Mouse (Mus musculus): ENCODE results near the gene Fermt3.
A peak's percentile ranks its signal among the peaks of the same experiment; 100 is the strongest.
"Not testable (repeated sequence)": the region's sequence is repeated elsewhere in the genome, so short reads cannot be mapped to it uniquely, and the experiment has no call there.

Gene Fermt3

DNA sequence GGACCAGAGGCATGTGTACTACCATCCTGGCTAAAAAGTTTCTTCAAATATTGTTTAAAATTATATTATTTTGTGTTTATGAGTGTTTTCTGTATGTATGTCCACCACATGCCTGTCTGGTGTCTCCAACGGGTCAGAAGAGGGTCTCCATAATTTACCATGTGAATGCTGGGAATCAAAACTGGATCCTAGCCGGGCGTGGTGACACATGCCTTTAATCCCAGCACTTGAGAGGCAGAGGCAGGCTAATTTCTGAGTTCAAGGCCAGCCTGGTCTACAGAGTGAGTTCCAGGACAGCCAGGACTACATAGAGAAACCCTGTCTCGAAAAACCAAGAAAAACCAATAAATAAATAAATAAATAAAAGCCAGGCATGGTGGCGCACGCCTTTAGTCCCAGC lies 28.1 kb downstream of the Fermt3 start:
- DNase-seq (ENCODE audit: low read depth, low spot score), result not testable (repeated sequence)

DNA sequence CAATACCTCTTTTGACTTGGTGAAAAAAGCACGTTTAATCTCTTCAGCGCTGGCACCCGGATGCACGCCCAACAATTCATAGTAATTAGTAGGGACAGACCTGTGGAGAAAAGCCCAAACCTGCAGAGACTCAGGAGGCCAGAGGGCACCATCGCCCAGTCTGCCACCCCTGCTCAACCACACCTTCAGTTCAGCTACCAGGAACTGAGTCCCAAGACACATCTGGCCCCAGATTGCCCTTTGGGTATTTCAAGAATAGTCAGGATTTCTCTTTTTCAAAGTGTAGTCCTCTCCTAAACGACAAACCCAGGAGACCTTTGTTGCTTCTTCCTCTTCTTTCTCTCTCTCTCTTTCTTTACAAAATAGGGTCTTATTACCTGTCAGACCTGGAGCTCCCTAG lies 28.6 kb downstream of the Fermt3 start:
- no peak for DNase-seq (ENCODE audit: low read depth, low spot score)

DNA sequence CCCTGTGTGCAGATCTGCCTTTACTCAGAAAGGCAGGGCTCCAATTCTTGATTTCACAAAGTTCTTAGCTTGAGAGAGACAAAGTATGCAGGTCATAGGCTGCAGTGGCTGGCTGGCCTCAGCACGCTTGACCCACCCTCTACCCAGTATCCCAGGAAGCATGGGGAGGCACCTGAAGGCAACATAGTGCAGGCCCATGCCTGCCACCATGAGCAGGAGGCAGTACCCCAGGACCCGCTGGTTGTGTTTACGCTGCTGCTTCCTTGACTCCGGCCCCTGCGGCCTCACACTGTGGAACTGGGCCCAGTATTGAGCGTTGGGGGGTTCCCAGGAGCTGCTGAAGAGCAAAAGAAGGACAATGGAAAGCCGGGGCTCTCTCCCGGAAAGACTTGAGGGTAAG lies 30.0 kb downstream of the Fermt3 start:
- DNase-seq (ENCODE audit: low read depth, low spot score), result no peak

DNA sequence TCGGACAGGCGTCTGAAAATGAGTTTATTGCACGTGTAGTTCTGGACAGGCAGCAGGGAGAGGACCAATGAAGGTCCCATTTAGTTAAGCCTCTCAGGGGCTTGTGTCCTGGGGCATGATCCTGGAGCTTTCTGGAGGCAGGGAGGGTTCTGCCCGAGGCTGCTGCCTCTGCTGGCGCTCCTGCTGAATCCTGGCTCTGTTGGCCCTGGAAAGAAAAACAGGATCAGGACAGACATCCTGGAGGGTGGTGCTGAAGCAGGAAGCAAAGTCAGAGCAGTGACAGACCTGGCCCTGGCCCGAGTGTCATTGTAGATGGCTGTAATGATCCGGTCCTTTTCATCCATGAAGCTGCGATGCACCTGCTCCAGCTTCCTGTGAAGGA lies 31.4 kb downstream of the Fermt3 start:
- DNase-seq (ENCODE audit: low read depth, low spot score), result no peak

DNA sequence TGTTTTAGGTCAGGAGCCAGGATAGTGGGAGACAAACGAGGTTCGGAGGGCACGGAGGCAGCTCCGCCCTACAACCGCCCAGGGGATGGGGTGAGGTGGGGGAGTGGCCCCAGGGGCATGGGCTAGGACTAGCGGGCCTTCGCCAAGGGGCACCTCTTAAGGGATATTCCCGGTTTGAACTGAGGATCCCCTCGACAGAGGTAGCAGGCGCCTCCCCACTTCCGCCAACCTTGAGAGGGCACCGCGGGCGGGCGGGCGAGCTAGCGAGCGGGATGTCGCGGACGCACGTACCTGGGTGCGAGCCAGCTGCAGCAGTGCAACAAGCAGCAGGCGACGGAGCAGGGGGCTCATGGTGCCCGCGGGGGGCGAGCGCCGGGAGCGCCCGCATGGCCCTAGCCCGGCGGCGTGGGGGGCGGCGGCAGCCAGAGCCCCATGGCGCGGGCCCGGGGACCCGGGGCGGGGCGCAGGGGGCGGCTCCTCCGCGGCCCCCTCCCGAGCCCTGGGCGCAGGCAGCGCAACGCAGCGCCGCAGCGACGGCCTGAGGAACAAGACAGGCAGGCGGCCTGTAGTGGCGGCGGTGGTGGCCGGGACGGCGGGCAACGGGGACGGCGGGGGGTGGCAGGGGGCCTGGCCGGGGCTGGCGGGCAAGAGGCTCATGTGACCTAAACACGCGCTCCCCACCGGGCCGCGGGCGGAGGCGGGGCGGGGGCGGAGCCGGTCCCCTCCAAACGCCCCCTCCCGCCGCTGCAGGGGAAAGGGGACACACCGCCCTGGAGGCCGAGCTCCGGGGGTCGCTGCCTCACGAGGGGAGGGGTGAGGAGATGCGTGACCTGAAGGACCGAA lies 32.0 kb downstream of the Fermt3 start, which contains the start of gene Vegfb:
Gene Vegfb, minus strand, starts transcription at position 591 of the 843 bp plus-strand sequence.
- no peak for DNase-seq (ENCODE audit: low read depth, low spot score)

DNA sequence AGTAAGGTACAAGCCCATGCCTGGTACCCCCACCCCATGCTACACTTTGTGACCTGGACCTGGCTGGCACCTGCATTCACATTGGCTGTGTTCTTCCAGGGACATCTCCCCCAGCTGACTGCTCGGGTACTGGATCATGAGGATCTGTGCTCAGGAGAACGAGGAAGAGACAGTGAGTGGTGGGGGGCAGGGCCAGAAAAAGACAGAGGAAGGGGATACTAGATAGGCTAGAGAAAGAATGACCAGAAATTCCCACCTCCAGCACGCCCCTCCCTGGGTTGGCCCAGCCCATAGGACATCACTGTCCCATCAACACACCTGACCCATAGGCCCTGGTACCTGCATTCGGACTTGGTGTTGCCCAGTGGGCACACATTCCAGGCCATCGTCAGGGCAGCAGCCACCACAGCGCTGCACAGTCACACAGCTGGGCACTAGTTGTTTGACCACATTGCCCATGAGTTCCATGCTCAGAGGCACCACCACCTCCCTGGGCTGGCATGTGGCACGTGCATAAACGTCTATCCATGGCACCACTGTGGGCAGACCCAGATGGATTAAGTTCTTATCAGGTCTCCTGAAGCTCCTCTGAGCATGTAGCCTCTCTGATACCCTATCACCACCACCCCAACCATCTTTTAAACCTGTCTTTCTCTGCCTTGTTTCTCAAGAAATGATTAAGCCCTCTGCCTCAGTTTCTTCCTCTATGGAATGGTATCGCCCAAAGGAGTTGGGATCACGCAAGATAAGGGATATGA lies 33.1 kb downstream of the Fermt3 start:
- no peak for DNase-seq (ENCODE audit: low read depth, low spot score)

DNA sequence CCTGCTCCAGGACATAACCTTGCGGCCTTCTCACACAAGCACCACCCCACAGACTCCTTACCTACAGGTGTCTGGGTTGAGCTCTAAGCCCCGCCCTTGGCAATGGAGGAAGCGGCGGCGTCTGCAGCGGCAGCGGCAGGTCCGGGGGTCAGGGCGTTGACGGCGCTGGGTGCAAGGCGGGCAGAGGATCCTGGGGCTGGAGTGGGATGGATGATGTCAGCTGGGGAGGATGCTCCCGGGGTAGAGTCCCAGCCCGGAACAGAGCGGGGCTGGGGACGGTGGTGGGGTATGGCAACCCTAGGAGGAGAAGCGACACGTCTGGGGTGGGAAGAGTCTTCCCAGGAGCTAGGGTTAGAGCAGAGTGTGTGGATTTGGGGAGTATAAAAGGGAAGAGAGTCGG lies 34.0 kb downstream of the Fermt3 start:
- DNase-seq (ENCODE audit: low read depth, low spot score), result no peak

DNA sequence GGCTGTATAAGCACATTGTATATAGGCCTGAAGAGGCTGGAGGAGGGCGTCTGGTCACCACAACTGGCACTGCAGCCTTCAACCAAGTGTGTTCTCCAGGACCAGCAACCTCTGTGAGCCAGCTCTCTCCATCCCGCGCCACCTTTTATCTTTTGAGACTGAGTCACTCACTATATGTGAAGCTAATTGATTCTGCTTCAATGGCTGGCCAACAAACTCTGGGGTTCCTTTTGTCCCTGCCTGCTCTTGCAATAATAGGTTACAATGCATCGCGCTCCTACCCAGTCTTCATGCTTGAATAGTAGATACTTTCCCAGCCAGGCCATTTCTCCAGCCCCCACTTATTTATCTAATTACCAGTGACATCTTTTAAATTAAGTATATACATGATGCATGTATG lies 35.6 kb downstream of the Fermt3 start:
- no peak for DNase-seq (ENCODE audit: low read depth, low spot score)

DNA sequence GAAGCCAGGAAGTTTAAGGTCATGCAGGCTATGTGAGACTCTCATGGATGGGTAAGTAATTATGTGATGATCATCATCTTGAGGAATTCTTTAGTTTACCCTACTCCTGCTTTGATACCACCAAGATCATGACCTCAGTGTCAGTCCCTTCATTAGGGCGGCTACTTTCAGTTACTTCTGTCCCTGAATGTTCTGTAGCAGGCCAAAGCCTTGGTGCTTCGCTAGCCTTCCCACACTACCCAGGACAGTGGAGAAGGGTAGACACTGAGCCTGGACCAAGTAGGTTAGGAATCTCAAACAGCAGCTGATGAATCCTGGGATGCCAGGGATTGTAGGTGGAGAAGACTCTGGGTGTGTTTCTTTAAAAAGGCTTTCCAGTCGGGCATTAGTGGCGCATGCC lies 37.8 kb downstream of the Fermt3 start:
- DNase-seq (ENCODE audit: low read depth, low spot score), result no peak

DNA sequence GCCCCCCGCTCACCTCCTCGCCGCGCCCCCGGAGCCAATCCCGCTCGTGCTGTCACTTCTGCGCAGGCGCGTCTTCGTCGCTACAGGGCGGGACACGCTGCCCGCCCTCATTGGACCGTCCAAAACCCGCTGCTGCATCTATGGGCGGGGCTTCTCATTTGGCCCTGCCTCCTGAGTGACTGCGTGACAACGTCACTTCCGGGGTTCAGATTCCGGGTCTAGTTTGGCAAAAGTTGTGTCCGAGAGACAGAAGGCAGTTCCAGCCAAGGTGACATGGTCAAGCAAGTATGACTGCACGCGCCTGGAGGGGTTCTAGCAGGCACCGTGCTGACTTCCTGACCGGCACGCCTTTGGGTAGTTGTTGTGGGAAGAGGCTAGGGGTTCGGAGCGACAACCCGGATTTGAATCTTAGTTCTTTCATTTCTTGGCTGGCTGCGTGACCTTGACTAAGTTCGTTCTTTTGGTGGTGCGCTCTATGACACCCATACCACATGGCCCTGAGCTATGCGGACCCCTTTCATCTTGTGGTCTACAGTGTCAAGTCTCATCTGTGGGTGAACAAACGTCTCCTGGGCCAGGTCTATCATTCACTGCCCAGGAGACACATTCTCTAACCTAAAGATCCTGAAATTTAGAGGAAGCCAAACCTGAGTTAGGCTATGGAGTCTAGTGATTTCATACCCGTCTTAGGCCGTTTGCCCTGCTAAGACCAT lies 38.7 kb downstream of the Fermt3 start, which contains the start of gene Fkbp2:
Gene Fkbp2, minus strand, starts transcription at position 121 of the 713 bp plus-strand sequence.
- peak; percentile 97 for DNase-seq (ENCODE audit: low read depth, low spot score)

DNA sequence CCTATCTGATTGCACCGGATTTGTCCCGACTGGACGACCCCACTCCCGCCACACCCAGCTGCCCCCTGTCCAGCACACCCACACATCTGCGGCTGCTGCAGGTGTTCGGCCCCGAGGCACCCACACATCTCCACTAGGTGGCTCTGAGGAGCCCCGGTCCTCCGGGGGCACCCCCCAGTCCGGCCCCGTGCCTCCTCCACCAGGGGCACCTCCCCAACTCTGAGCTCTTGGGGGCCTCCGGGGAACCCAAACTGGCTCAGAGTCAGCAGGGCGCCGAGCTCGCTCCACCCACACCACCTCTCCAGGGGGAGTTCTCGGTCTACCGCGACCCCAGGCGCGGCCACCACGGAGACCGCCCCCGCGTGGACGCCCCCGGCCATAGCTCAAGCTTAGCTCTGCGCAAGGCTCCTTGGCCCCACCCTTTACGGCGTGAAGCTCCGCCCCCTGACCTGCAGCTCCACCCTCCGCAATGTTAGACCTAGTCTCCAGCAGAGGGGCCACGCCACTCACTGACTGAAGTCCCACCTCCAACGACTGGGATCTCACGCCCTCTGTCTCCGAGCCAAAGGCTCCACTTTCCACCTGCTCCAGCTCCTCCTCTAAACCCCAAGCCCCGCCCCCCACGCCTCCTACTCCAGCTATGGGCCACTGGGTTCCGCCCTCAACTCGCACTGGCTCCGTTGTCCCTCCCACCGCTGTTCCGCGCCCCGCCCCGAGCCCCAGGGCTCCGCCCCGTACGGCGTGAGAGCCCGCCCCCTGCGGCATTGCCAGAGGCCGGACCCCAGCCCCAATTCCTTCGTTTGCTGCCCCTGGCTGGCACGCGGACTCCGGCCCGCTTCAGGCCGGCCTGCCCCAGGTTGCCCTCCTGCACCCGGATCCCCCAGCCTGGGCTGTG lies 39.5 kb downstream of the Fermt3 start:
- DNase-seq (ENCODE audit: low read depth, low spot score), result peak; percentile 100

DNA sequence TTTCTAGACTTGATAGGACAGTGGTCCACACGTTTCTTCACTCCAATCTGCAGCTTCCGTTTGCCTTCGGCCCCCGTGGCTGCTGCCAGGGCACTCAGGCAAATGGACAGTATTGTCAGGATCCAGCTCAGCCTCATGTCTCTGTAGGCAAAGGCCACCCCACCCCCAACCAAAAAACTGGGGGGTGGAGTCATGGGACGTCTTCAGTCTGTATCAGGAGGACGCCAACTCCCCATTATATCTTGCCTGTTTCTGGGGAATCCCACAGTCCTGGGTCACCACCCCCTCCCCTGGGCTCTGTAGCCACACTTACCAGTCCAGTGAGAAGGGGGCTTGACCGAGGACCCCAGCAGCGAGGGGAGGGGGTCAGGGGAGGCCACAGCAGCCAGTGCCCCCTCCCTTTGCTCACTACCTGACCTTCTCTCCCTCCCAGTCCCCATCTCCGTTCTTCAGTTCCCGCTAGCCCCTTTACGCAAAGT lies 40.2 kb downstream of the Fermt3 start:
- no peak for DNase-seq (ENCODE audit: low read depth, low spot score)

DNA sequence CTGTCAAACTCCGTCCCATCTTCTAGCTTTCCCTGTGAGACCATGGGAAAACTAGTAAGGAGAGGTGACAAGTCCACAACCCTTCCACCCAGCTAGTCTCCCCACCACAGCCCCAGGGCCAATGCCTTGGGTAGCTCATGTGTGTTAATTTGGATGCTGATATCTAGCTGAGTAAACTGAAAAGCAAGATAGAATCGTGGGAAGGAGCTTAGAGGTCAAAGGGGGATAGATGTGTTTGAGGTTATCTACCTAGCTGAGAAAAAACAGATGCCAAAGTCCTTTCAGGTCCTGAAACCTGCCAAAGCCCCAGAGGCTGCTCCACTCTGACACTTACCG lies 40.7 kb downstream of the Fermt3 start:
- no peak for DNase-seq (ENCODE audit: low read depth, low spot score)

DNA sequence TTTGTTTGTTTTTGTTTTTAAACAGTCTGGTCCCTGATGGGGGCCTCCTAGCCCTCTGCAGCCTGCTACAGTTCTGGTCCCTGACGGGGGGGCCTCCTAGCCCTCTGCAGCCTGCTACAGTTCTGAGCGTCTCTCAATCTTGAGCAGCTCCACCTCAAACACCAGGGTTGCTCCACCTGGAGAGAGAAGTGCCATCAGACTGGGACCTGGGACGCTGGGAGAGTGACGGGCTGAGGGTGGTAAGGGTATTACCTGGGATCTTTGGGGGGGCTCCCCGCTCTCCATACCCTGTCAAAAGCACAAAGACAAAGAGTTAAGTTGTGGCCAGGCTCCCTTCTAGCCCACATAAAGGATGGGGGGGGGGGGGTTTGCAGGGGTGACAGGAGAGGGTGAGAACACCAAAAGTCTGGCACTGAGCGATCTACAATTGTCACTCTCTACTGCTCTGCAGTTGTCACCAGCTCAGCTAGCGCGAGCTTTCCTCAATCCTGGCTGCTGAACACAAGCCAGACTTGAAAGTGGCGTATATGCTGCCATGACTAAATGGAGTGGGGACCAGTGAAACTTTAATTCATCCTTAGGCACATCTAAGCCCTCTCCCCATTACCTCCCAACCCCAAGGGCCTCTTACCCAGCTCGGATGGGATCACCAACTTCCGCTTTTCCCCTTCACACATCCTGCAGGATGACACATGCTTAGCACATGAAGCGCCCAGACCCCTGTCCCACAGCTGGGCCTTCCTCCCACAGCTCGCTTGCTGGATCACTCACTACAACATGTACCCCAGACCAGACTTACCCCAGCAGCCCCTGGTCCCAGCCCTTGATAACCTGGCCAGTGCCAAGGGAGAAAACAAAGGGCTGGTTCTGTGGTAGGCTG lies 41.3 kb downstream of the Fermt3 start:
- no peak for DNase-seq (ENCODE audit: low read depth, low spot score)

DNA sequence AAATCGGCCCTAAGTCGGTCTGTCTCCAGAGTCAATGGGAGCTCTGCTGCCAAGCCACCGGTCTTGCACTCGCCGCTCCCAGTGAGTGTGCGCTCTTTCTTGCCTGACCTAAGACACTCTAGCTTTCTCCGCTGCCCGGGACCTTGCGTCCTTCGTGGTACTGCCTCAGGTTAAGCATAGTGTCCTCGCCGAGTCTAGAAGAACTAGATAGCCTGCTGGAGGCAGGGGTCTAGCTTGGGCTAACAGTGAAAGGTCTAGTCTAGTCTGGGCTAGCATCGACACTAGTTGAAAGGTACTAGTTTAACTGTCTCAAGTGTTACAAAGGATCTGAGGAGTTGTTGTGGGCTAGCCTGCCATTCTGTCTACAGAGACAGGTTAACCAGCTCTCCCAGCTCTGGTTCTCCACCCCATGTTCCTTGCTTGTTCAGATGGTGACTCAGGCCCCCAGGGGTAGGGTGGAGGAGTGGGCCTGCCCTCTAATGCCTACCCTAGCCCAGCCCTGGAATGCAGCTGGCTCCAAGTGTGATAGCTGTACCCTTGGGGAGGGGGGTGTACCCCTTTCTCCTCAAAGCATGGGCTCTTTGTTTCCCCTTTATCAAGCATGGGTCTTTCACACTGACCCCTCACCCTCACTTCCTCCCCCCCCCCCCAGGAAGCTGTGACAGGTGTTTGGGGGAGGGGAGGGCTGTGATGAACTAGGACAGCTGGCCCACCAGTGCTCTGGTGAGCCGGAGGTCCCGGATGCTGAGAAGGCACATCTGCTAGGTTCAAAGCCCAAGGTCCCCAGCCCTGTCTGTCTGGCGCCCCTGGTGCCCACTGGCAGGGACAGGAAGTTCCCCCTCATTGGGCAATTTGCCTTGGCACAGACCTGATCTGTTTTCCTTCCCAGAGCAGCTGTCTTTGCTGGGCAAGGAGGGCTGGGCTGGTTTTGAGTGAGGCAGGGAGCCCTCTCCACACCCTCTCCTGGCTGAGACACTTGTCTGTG lies 43.4 kb downstream of the Fermt3 start, which contains the start of gene Plcb3:
Gene Plcb3, minus strand, starts transcription at position 934 of the 985 bp plus-strand sequence.
- DNase-seq (ENCODE audit: low read depth, low spot score), result no peak

DNA sequence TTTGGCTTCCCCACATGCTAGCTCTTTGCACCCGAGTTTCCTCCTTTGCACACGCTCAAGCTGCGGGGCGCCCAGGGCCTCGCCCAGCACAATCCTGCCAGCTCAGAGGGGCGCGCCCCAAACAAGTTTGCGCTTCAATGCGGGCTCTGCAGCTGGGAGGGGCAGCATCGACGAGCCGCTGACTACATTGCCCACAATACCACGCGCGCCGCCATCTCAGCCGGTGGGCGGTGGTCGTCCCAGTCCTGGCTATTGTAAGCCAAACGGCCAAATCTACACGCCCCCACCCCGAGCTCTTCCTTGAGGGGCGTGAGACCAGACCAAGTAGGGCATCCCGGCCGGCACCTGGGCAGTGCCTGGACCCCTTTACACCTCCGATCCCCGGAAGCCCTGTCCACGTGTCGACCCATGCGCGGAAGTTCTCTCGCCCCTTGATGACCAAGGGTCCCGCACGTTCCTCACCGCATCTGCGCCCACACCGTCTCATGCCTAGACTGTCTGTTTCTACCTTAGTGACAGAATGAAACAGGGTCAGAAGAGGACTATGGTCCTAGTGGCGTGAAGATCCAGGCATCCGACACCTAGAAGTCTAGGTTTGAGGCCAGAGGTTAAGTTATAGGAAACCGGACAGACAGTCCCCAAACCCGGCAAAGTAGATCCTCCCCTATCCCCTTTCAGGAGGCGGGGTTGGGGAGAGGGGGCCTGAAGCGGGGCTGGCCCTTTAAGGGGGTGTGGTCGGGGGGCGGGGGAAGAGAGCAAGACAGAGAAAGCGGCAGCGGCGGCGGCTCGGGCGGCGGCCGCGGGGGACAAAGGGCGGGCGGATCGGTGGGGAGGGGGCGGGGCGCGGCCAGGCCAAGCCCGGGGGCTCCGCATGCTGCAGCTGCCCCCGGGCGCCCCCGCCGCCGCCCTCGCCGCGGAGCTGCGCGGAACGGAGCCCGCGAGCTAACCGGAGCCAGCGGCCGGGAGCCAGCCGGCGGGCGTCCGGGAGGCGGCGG lies 44.8 kb downstream of the Fermt3 start, which contains the start of gene Ppp1r14b:
Gene Ppp1r14b, plus strand, starts transcription at position 758 of the 995 bp plus-strand sequence.
- DNase-seq (ENCODE audit: low read depth, low spot score), result no peak

DNA sequence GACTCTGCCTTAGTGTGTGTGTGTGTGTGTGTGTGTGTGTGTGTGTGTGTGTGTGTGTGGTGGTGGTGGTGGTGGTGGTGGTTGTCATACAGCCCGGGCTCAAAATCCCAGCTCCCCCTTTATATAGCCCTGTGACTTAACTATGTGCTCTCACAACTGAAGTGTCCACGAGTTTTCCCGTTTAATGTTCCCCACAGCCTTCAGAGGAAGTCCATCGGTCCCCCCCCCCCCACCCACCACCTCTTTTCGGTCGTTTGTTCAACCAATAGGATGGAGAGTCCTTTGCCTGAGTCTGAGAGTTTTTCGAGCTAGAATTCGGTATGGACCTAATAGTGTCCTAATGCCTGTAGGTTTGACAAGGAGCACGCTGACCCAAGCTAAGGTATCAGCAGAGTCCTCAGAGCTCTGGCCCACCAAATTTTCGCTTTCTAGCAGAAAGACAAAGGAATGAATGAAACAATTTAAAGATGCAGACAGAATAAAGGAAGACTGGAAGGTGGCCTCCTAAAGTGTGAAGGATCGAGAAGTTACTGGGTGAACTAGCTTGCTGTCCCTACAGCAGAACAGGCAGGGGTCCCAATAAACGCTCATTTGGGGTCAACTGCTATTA lies 45.6 kb downstream of the Fermt3 start:
- DNase-seq (ENCODE audit: low read depth, low spot score), result no peak

Data from telencephalon, adult 2 months (tissue).